Mouse (Mus musculus) CH12F3 (cell line): Measurements from ENCODE around the gene Abhd14b.

Experiments used
- in situ Hi-C: fragments of 300-500 bp; cut with MboI; formaldehyde crosslinking; loops from 2 replicates; pipeline ENCODE4 v1.14.3; 2020; ENCODE audit warnings: low sequenced_read_pairs

The Abhd14b gene

DNA sequence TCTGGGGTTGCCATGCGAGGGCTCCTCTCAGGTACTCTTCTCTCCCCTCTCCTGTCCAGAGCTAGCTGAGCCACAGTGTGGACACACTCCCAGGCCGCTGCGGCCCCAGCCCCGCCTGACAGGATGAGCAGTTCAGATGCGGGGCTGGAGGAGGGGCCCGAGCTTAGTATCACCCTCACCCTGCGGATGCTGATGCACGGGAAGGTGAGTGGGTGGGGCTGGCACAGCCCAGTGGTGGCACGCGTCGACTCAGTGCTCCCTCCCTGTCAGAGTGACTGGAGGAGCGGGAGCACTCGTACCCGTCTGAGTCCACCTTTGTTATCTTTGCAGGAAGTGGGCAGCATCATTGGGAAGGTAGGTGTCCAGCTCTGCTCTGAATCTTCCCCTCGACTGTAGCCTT lies 12.7 kb downstream of the Abhd14b start:
- in situ Hi-C loops, result no loop called here

DNA sequence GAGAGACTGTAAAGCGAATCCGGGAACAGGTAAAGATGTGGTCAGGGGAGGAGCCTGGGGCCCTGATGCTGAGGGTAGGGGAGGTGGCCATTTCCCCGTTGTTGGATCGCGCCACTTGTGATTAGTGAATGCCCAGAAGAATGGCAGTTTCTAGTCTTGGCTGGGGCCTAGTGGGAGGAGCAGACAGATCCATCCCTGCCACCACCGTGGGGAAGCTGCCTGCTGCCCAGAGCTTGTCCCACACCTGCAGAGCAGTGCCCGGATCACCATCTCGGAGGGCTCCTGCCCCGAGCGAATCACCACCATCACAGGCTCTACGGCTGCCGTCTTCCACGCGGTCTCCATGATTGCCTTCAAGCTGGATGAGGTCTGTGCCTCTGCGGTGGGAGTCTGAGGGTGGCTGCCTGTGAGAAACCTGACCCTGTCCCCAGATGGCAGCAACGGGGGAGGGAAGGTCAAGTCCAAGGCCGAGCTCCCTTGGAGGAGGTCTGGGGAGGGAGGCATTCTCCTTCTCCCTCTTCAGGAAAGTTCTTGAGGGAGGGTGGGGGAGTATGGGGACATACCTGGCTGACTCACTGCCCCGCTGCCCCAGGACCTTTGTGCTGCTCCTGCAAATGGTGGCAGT lies 13.3 kb downstream of the Abhd14b start:
- in situ Hi-C loops, result no loop called here

DNA sequence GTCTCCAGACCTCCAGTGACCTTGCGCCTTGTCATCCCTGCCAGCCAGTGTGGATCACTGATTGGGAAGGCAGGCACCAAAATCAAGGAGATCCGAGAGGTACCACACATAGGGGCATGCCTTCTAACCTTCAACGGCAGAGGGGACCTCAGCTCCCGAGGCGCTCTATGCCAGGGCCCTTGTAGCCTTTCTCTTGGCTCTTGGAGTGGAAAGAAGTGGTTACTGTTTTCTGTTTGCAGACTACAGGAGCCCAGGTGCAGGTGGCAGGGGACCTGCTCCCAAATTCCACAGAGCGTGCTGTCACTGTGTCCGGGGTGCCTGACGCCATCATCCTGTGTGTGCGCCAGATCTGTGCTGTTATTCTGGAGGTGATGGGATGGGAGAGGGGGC lies 13.8 kb downstream of the Abhd14b start:
- in situ Hi-C loops, result no loop called here

DNA sequence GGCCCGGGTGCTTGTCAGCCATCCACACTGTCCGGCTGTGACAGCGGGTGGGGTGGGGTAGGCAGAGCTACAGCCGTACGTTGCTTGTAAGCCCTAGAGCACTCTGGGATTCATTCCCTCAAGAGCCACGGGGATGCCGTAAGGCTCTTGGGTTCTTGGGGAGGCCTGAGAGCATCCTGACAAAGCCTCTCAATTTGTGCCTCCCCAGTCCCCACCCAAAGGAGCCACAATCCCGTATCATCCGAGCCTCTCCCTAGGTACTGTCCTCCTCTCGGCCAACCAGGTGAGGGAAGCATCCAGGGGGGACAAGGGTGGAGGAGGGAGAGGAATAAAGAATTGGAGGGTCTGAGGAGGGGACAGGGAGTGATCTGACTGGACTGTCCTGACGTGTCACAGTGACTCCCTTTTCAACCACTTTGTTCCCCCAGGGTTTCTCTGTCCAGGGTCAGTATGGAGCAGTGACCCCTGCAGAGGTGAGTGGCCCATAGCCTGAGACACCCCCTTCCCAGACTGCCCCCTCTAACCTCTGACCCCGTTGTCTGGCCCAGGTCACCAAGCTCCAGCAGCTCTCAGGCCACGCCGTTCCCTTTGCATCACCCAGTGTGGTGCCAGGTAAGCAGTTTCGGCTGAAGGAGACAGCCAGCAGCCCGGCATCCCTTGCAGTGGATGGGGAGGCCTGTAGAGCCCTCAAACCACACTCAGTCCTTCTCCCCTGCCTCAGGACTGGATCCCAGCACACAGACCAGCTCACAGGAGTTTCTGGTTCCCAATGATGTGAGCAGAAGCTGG lies 14.6 kb downstream of the Abhd14b start:
- in situ Hi-C loops, result no loop called here

DNA sequence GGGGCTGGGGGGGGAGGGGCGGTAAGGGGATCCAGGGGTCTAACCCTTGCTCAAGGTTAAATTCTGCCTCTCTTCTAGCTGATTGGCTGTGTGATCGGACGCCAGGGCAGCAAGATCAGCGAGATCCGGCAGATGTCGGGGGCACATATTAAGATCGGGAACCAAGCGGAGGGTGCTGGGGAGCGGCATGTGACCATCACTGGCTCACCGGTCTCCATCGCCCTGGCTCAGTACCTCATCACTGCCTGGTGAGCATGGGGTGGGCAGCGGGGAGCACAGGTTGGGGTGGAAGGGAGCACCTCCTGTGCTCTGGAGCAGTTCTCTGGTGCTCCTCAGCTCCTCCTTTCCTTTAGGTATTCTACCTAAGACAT lies 15.2 kb downstream of the Abhd14b start:
- in situ Hi-C loops, result no loop called here

DNA sequence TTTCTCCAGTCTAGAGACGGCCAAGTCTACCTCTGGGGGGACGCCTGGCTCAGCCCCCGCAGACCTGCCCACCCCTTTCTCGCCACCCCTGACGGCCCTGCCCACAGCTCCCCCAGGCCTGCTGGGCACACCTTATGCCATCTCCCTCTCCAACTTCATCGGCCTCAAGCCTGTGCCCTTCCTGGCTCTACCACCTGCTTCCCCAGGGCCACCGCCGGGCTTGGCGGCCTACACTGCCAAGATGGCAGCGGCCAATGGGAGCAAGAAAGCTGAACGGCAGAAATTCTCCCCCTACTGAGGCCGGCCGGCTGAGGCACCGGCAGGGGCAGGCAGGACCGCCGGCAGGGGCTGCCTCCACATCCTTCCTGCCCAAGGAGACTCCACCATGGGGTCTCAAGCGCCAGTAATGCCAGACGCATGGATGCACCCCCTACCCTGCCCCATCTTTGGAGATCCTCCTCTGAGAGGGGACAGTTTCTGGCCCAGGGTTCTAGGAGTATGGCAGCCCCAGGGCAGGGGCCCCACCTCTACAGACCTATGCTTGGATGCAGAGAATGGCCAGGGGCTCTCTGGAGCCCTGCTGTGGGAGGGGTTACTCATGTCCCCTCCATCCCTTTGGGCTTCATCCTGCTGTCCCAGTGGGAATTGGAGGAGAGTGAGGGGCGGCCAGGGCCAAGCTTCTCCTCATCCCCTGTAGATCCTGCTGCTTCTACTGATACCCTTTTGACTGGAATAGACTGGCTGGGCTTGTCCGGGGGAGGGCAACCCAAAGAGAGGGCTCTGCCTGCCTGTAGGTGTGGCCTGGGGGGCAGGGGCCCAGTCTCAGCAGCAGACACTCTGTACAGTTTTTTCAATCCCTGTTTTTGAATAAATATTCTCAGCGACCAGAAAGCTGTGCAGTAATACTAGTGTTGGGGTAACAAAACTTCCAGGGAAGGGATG lies 16.1 kb downstream of the Abhd14b start:
- in situ Hi-C loops, result no loop called here

DNA sequence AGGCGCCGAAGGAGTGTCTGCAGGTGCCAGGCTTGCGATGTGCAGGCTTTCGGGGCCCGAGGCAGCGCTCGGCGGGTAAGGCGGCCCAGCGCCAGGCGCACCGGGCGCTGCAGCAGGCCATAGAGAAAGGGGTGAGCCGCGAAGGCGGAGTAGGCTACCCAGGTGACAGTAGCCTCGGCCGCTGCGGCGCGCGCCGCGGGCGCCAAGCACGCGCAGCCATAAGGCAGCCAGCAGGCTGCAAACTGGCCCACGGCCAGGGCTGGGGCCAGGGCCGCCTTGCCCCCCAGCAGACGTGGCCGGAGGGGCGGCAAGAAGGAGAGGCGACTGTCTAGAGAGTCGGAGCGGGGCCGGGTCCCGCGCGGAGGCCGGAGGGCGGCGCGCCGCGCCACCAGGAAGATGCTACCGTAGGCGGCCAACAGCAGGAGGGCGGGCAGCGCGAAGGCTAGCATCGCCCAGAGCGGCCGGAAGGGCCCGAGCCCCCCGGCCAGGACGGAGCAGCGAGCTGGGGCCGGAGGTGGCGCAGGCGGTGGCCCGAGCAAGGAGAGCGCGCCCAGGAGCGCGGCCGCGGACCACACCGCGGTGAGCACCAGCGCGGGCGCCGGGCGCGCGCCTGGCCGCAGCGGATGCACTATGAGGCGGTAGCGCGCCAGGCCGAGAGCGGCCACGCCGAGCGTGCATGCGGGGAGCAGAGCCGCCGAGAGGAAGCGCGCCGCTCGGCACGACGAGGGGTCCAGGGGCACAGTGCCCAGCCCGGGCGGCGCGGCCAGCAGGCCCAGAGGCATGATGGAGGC lies 17.7 kb downstream of the Abhd14b start:
- in situ Hi-C loops, result no loop called here

DNA sequence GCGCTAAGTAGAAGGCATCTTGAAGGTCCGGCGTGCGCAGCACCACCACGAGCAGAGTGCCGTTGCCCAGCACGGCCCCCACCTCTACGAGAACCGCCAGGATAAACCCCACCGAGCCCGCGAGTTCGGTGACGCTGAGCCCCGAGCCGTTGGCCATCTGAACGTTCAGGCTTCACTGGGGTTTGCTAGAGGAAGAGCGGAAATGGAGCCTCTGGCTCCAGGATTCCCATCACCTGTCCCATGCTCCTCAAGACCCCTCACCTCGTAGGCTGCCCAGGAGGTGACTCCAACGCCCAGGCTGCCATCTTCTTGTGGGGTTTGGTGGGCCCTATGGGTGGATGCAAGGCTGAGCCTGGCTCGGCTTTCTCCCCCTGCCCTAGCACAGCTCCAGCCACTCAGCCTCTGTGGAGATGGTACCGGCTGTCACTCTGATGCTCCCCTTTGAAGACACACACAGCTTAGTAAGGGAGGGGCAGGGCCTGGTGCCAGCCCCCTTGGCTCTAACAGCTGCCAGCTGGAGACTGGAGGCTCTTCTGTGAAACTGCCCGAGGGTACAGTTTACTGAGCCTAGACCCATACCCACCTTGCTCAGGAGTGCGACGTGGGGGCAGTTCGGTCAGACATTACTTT lies 18.4 kb downstream of the Abhd14b start, which contains the start of gene Gpr62:
Gene Gpr62 (minus strand): TSS at position 368 of the 630 bp plus-strand sequence.
- in situ Hi-C loops, result no loop called here

DNA sequence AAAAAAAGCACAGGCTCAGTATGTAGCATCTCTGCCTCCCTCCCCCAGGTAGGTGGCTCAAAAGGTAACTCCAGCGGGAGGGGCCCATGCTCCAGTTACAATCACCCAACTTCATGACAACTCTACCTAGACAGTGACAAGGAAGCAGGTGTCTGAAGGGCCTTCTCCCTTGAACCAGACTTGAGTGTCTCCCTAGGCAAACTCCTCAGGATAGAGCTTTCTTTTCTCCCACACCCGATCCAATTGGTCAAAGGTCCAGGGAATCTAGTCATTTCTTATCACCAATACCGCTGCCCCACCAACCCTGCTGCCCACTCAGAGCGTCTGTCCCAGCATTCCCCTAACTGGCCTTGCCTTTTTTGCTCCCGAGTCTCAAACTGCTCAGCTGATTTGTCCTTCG lies 19.5 kb downstream of the Abhd14b start:
- in situ Hi-C loops, result no loop called here

DNA sequence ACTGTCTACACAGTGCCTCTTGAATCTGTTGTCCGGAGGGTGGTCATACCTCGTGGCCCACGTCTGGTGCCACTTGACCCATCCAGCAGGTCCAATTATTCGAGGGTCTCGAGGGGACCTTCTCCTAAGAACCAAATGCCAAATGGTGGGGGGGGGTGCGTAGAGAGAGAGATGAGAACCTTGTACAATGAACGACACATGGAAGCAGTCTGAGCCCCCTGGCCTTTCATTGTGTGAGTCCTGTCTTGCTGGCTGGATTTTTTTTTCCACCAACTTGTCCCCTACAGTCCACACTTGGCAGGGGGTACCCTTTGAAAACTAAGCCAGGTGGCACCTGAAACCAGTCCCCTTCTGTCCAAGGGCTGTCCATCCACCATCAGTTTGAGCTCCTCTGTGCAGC lies 20.5 kb downstream of the Abhd14b start:
- in situ Hi-C loops, result no loop called here

DNA sequence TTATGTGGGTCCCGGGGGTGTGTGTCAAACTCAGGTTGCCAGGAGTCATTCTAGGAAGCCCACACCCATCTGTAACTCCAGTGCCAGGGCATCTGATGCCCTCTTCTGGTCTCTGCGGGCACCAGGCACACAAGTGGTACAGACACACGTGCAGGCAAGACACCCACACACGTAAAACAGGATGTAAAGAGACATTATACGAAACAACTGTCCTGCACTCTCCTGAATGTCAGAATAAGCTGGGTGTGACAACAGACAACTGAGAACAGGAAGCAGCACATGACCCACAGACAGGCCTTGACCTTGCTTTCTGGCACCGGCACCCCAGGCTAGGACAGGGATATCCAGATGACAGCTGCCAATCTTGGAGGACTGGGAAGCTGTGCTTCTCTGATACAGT lies 22.1 kb downstream of the Abhd14b start:
- in situ Hi-C loops, result no loop called here

DNA sequence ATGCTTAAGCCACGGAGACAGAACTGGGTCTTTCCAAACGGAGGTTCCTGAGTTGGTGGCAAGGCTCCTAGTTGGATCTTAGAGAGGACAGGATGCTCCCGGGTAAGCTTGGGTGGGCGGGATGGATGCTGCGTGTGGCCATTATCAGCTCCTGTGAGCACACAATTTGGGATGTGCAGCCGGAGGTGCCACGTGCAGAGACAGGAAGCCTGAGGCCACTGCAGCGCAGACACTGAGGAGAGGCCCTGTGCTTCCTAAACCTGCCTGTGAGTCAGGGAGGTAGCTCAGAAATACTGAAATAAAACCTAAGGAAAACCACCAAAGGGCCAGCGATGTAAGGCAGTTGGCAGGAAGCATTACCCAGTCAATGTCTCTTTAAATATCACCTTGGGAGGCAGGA lies 22.5 kb downstream of the Abhd14b start:
- in situ Hi-C loops, result no loop called here

DNA sequence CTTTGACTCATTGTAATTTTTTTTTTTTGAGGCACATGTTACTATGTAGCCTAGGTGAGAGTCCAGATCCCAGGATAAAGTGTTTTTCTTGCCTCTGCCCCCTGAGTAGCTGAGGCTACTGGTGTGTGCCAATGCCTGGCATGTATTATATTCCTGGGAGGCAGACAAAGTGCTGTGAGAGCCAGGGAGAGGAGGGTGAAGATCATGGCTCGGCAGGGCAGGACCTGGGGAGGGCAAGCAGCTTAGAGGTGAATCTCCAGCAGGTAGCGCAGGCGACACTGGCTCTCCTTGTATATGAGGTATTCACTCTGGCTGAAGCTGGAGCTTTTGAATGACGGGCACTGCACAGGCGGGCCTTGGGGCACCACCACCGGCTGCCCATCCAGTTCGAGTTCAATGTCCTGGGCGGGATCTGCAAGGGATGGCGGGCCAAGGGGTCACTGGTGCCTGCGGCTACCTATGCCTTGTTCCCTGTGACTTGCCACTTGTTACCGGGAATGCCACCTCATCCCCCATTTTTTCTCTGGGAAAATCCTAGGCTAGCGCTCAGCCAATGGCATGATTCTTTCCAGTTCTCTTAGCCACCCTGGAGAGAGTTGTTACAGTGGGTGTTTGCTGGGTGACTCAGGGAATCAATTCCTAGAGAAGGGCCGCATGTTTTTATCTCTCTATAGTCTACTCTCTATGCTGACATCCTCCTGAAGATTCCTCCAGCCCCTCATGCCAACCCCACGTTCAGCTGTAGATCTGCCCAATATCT lies 23.9 kb downstream of the Abhd14b start:
- in situ Hi-C loops, result no loop called here

DNA sequence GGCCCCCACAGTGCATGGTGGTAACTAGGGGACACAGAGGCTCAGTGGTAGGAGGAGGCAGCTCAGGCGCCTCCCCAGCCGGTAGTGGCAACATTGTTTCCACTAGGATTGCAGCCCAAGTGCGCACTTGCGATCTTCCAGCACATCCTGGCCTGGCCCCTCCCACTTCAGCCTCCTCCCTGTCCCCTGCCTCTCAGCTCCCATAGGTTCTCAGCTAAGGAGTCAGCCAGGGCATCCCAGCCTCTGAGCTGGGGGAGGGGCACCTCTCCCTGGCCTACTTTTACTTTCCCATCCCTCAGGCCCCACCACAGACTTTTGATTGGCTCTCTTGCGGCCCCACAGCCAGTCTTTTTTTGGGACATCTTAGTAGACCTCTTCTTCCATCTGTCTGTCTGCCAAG lies 24.6 kb downstream of the Abhd14b start:
- in situ Hi-C loops, result no loop called here

DNA sequence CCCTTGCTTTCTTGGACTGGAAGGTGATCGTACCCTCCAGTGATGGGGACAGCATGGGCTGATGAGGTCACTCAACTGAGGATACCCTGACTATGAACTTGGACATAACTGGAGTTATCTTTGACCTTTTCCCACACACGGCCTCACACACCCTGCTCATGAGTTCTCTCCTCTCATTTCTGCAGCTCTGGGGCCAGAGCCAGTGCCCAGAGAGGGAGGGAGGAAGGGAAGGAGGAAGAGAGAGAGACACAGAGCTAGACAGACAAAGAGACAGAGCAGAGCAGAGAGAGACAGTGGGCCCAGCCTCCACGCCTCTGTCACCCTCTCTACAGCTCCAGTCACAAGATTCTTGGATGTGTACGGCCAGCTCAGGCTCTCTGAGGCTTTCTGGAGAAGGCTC lies 25.1 kb downstream of the Abhd14b start:
- in situ Hi-C loops, result no loop called here

DNA sequence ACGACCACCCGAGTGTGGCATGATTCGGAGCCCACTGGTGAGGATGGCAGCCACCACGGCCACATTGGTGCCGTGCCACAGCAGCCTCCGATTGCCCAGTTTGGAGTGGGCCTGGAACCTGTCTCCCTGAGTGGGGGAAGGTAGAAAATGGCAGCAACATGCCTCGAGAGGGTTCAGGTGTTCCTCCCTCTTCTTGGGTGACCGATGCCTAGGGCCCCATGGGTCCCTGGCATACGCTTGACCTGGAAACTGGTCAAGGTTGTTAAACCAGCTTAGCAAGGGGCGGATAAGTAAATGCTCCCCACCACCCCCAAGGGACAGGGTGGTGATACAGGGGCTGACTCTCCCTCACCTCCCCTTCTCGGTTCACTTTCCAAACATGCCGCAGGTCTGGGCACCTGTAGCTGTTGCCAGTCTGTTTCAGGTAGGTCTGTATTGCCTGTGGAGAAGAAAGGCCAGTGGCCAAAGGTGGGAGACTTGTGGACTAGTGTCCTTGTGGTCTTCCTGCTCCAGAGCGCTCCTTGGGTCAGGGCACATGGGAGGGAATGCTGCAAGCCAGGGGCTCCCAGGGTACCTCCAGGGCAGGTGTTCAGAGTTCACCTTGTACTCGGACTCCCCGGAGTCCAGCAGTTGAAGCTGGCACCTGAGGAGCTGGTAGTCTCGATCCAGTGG lies 26.0 kb downstream of the Abhd14b start:
- in situ Hi-C loops, result no loop called here

DNA sequence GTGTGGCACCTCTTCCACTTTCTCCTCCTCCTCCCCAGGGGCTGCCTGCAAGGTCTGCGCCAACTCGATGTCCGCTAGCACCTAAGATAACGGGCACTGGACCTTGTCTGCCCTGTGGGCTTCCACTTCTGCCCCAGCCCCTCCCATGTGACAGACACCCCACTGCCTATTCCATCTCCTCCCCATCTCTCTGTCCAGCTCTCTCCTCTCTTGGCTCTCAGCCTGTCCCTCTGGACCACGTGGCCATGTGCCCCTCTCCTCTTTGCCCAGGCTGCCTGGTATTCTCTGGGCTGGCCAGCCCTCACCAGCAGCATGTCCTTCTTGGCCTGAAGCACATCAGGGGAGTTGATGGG lies 26.5 kb downstream of the Abhd14b start:
- in situ Hi-C loops, result no loop called here

DNA sequence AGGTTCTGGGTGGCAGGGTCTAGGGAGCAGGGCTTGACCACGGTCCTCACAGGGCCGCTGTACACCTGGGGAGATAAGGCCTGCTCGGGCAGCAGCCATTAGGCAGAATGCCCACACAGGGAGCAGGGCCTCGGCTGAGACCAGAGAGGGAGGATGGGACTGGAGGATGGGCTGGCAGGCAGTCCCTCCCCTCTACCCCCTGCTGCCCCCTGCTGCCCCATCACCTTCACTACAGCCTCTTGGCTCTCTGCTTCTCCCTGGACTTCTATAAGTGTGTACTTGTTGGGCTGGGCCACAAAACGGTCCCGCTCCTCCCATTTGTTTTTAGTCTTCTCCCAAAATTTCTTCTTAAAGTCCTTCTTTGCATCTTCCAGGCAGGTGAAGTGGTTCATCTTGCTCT lies 27.2 kb downstream of the Abhd14b start:
- in situ Hi-C loops, result no loop called here

DNA sequence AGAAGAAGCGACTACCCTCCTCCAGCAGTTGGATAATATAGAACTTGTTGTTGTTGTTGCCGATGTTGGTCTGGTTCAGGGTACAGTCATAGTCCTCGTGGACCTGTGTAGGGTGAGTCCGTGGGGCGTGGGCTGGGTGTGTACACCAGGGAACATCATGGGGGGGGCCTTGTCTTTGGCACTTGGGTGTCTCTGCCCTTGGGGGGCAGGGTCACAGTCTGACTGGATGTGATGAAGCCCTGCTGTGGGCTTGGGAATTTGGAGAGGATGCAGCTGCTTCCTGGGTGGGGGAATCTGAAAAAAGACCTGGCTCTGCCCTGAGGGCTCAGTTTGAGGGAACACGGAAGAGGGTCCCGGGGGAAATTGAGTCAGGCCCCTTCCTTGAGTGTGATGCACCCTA lies 27.8 kb downstream of the Abhd14b start:
- in situ Hi-C loops, result no loop called here
